Mouse (Mus musculus) v-Abl transformed pro-B cells (cell line): Measurements from ENCODE around the gene Reep3.

Source experiments
- in situ Hi-C, 2 experiments: fragments of 400-800 bp; cut with MboI; formaldehyde crosslinking; loops; one replicate each; pipeline ENCODE4 v1.15.1; 2025; ENCODE audit not compliant: unreplicated experiment in 2 of 2

Reep3 gene

GRCm38 (mm10) chr10:67111044-67111798 lies 14.5 kb upstream of the Reep3 start:
- in situ Hi-C loops = no loop called here

GRCm38 (mm10) chr10:67109635-67110034 lies 12.9 kb upstream of the Reep3 start:
- in situ Hi-C loops = no loop called here

GRCm38 (mm10) chr10:67108096-67108495 lies 11.4 kb upstream of the Reep3 start:
- in situ Hi-C loops = no loop called here

GRCm38 (mm10) chr10:67107017-67107761 lies 10.4 kb upstream of the Reep3 start:
- in situ Hi-C loops = no loop called here

GRCm38 (mm10) chr10:67106400-67106799 lies 9.7 kb upstream of the Reep3 start:
- in situ Hi-C loops = no loop called here

- in situ Hi-C loops = no loop called here
Measured at GRCm38 (mm10) chr10:67105331-67106217, 8.8 kb upstream of the Reep3 start.

GRCm38 (mm10) chr10:67104543-67104942 lies 7.8 kb upstream of the Reep3 start:
- in situ Hi-C loops = loop anchor here in 1 of 2 experiments (5.0 kb wide), 1 partner anchor 197 kb away; no protein-coding TSS in a partner anchor

GRCm38 (mm10) chr10:67100831-67101251 lies 4.1 kb upstream of the Reep3 start:
- in situ Hi-C loops = loop anchor here in 1 of 2 experiments (5.0 kb wide), 1 partner anchor 194 kb away; no protein-coding TSS in a partner anchor

GRCm38 (mm10) chr10:67100011-67100661 lies 3.4 kb upstream of the Reep3 start:
- in situ Hi-C loops = loop anchor here in 1 of 2 experiments (5.0 kb wide), 1 partner anchor 193 kb away; no protein-coding TSS in a partner anchor

- in situ Hi-C loops = loop anchor here in 1 of 2 experiments (5.0 to 25.0 kb wide), 5 partner anchors 93 to 663 kb away; partner anchors contain the start of genes Ado and Egr2
Measured at GRCm38 (mm10) chr10:67099183-67099929, 2.6 kb upstream of the Reep3 start.

- in situ Hi-C loops = loop anchor here in 1 of 2 experiments (5.0 to 25.0 kb wide), 5 partner anchors 94 to 664 kb away; partner anchors contain the start of genes Ado and Egr2
Measured at GRCm38 (mm10) chr10:67098408-67099050, 1.8 kb upstream of the Reep3 start.

- in situ Hi-C loops = loop anchor here in 1 of 2 experiments (5.0 to 25.0 kb wide), 5 partner anchors 93 to 665 kb away; partner anchors contain the start of genes Ado and Egr2
Measured at GRCm38 (mm10) chr10:67097437-67098150, 849 bp upstream of the Reep3 start.

GRCm38 (mm10) chr10:67095798-67096620 lies 736 bp downstream of the Reep3 start, which contains the start of gene Jmjd1c:
Gene Jmjd1c, plus strand, starts transcription at chr10:67096125.
- in situ Hi-C loops = loop anchor here in 1 of 2 experiments (5.0 to 25.0 kb wide), 5 partner anchors 91 to 666 kb away; partner anchors contain the start of genes Ado and Egr2

GRCm38 (mm10) chr10:67094922-67095321 lies 1.8 kb downstream of the Reep3 start:
- in situ Hi-C loops = loop anchor here in 1 of 2 experiments (5.0 to 25.0 kb wide), 5 partner anchors 90 to 667 kb away; partner anchors contain the start of genes Ado and Egr2

GRCm38 (mm10) chr10:67090611-67091010 lies 6.1 kb downstream of the Reep3 start:
- in situ Hi-C loops = loop anchor here in 1 of 2 experiments (10.0 to 25.0 kb wide), 4 partner anchors 86 to 672 kb away; partner anchors contain the start of genes Ado and Egr2

GRCm38 (mm10) chr10:67087447-67088226 lies 9.1 kb downstream of the Reep3 start:
- in situ Hi-C loops = loop anchor here (10.0 to 25.0 kb wide), 3 partner anchors 173 to 675 kb away; partner anchors contain the start of genes Ado (in 1 of the 2) and Egr2 (in 1 of the 2)
